Mouse (Mus musculus) liver, adult 2 months (tissue): ENCODE results near the gene Jsrp1. TPM values are rescaled to one million over a fixed set of nuclear protein-coding genes. Genes with fewer than 3 reads are reported as not detected.

Experiments
- DNase-seq: peaks from one replicate; pipeline ENCODE4 v3.0.0-alpha.2; 2011; ENCODE audit warnings: low read depth, low spot score; ENCODE audit errors: extremely low read depth
- H3K27ac ChIP-seq: fragments of 200-500 bp; replicated peaks from 2 replicates; pipeline ENCODE4 v1.5.1; 2012; ENCODE audit warnings: low read depth, mild to moderate bottlenecking, control low read depth, inconsistent platforms, low read length; ENCODE audit not compliant: insufficient read depth
- H3K27me3 ChIP-seq: fragments of 200-500 bp; 2 replicates; pipeline ENCODE4 v1.6.1; 2012; ENCODE audit warnings: mild to moderate bottlenecking, moderate library complexity, low read length, inconsistent platforms; ENCODE audit not compliant: control insufficient read depth, insufficient read depth
- H3K36me3 ChIP-seq: fragments of 200-500 bp; 2 replicates; pipeline ENCODE4 v1.6.1; 2012; ENCODE audit warnings: low read length, inconsistent platforms; ENCODE audit not compliant: control insufficient read depth, insufficient read depth
- H3K4me1 ChIP-seq: fragments of 200-500 bp; 2 replicates; pipeline ENCODE4 v1.6.1; 2011; ENCODE audit warnings: low read length; ENCODE audit not compliant: control insufficient read depth, insufficient read depth
- H3K4me3 ChIP-seq: fragments of 200-500 bp; 2 replicates; pipeline ENCODE4 v1.5.1; 2011; ENCODE audit warnings: low read depth, mild to moderate bottlenecking, control low read depth, low read length, moderate library complexity; ENCODE audit not compliant: insufficient read depth
- H3K79me2 ChIP-seq: fragments of 200-500 bp; 2 replicates; pipeline ENCODE4 v1.6.1; 2012; ENCODE audit warnings: inconsistent platforms, mild to moderate bottlenecking, low read length, moderate library complexity; ENCODE audit not compliant: control insufficient read depth, insufficient read depth
- H3K9ac ChIP-seq: fragments of 200-500 bp; 2 replicates; pipeline ENCODE4 v1.6.1; 2012; ENCODE audit warnings: low read depth, mild to moderate bottlenecking, control low read depth, inconsistent platforms, low read length
- CTCF ChIP-seq: fragments of 200-500 bp; IDR thresholded peaks from 2 replicates; pipeline ENCODE4 v1.5.1; 2011; ENCODE audit warnings: low read depth, low read length, control low read depth
- POLR2A ChIP-seq: fragments of 200-500 bp; IDR thresholded peaks from 2 replicates; pipeline ENCODE4 v1.6.1; 2011; ENCODE audit warnings: low read length, control low read depth; ENCODE audit not compliant: insufficient read depth; ENCODE audit errors: extremely low read depth
- WGBS: fragments of 180-500 bp; shearing (Covaris S2); methylation state at CpG from one replicate; pipeline ENCODE4 v1.1.7; 2018; 5-methylcytosine and 5-hydroxymethylcytosine counted together
- polyA plus RNA-seq: library from polyadenylated mRNA; depleted of rRNA; stranded (reverse); fragments of >200 nt; gene quantifications from 2 replicates; pipeline ENCODE4 v1.2.3, GENCODE M21; 2012
- total RNA-seq: library from RNA; depleted of rRNA; stranded (reverse); fragments of >200 nt; gene quantifications from 2 replicates; pipeline ENCODE4 v1.2.3, GENCODE M21; 2014

The Jsrp1 gene
- total and polyA plus RNA-seq, 2 experiments, result not detected

- no peak for TF ChIP-seq POLR2A
- no peak for TF ChIP-seq CTCF
- Histone ChIP-seq H3K36me3 (no peaks in the 10 kb centered on the region), H3K27me3 (no peaks in the 10 kb centered on the region), H3K9ac (no peak overlapping the region), H3K4me1 (peaks cover 6% of the 10 kb centered on the region), H3K79me2 (peaks cover 30% of the 10 kb centered on the region), H3K27ac (no peak overlapping the region), H3K4me3 (no peak overlapping the region)
- WGBS, result 70% methylated on average over 3 of the region's 3 CpGs
- DNase-seq, result peak; percentile 41
Observed at GRCm38 (mm10) chr10:80856267-80856666, 43.0 kb upstream of the Jsrp1 start.

- H3K9ac ChIP-seq, result peak overlapping the region; percentile 80
- WGBS, result 4% methylated on average over 11 of the region's 11 CpGs
- peak; percentile 74 for DNase-seq
- H3K79me2 ChIP-seq, result peaks cover 30% of the 10 kb centered on the region
- H3K36me3 ChIP-seq, result no peaks in the 10 kb centered on the region
- H3K27ac ChIP-seq, result peak overlapping the region; percentile 1
- TF ChIP-seq CTCF (no peak), POLR2A (no peak)
- H3K4me3 ChIP-seq, result peak overlapping the region; percentile 80
- peaks cover 6% of the 10 kb centered on the region for H3K4me1 ChIP-seq
- no peaks in the 10 kb centered on the region for H3K27me3 ChIP-seq
Observed at GRCm38 (mm10) chr10:80855749-80856073, 42.4 kb upstream of the Jsrp1 start.

GRCm38 (mm10) chr10:80854913-80855748 lies 41.8 kb upstream of the Jsrp1 start, which contains the start of the genes Lsm7 and Sppl2b:
TSS of gene Lsm7 (minus strand) at chr10:80855209.
TSS of gene Sppl2b (plus strand) at chr10:80855275.
- peak; percentile 70; the same call in 1 of the 2 replicates for TF ChIP-seq POLR2A
- TF ChIP-seq CTCF, result no peak
- DNase-seq, result peak; percentile 72
- peak within 1 kb of the TSS; percentile 25 for H3K27ac ChIP-seq

DNA sequence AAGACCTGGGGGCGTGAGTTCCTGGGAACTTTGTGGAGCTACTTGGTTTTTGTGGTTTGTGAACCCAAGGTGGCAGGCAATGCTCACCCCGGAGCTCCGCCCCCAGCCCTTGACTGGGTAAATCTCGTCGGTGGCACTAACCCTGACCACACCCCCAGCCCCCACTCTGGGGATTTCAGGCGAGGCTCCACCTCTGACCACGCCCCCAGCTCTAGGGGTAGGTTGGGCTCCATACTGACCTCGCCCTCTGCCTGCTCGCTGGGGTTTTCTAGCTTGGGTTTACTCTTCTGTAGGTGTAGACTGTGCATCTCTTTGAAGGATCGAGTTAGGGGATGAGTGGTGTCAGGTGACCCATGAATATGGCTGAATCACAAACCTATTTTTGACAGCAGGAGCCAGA lies 35.3 kb upstream of the Jsrp1 start:
- peak; percentile 61 for DNase-seq
- H3K9ac ChIP-seq, result no peak overlapping the region
- H3K4me3 ChIP-seq, result no peak overlapping the region
- H3K79me2 ChIP-seq, result no peaks in the 10 kb centered on the region
- WGBS, result 15% methylated on average over 10 of the region's 10 CpGs
- no peak for TF ChIP-seq CTCF
- TF ChIP-seq POLR2A, result no peak
- no peak overlapping the region for H3K27ac ChIP-seq
- H3K27me3 ChIP-seq, result peaks cover 3% of the 10 kb centered on the region; the same call in 1 of the 2 replicates
- H3K36me3 ChIP-seq, result no peaks in the 10 kb centered on the region
- no peaks in the 10 kb centered on the region for H3K4me1 ChIP-seq

More at GRCm38 (mm10) chr10:80854913-80855748, 41.8 kb upstream of the Jsrp1 start, which contains the start of the genes Lsm7 and Sppl2b:
- under 1% methylated on average over 81 of the region's 81 CpGs for WGBS
- H3K4me3 ChIP-seq, result peak within 1 kb of the TSS; percentile 80
- no peaks in the 10 kb centered on the region for H3K36me3 ChIP-seq
- peak within 1 kb of the TSS; percentile 88 for H3K9ac ChIP-seq
- H3K79me2 ChIP-seq, result peaks cover 30% of the 10 kb centered on the region
- peaks cover 6% of the 10 kb centered on the region for H3K4me1 ChIP-seq
- H3K27me3 ChIP-seq, result no peaks in the 10 kb centered on the region

DNA sequence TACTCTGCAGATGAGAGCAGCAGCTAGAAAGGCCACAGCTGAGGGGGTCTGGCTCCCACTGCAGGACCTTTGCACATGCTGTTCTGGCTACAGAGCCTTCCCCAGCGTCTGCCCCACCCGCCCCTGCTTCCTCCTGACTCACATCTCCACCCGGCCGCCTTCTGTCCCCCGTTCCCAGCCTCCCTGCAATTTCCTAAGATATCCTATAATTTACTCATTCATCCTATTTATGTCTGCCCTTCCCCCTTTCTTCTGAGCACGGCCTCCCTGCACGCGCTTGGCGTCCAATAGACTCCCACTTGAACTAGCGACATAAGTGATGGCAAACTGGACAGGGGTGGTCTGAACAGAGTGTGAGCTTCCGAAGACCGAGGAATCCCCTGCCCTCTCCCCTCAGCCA lies 32.4 kb upstream of the Jsrp1 start:
- DNase-seq, result no peak
- no peak overlapping the region for H3K9ac ChIP-seq
- WGBS, result 83% methylated on average over 12 of the region's 12 CpGs
- H3K27me3 ChIP-seq, result peaks cover 3% of the 10 kb centered on the region; the same call in 1 of the 2 replicates
- no peaks in the 10 kb centered on the region for H3K36me3 ChIP-seq
- TF ChIP-seq CTCF (no peak), POLR2A (no peak)
- no peak overlapping the region for H3K4me3 ChIP-seq
- no peaks in the 10 kb centered on the region for H3K79me2 ChIP-seq
- H3K27ac ChIP-seq, result no peak overlapping the region
- H3K4me1 ChIP-seq, result no peaks in the 10 kb centered on the region
